Mouse (Mus musculus) kidney, embryonic 14.5 days (tissue): ENCODE results near the gene Lmntd1. TPM values are rescaled to one million over a fixed set of nuclear protein-coding genes. Genes with fewer than 3 reads are reported as not detected.

Experiments used
- ATAC-seq: fragments of 200-750 bp; cut with Nextera tagmentation; 2 replicates; pipeline ENCODE4 v1.8.0; 2017; ENCODE audit warnings: moderate number of reproducible peaks, mild to moderate bottlenecking, moderate TSS enrichment, moderate library complexity; ENCODE audit not compliant: low FRiP score, low TSS enrichment
- H3K27ac ChIP-seq: fragments of 300-500 bp; sonication (generic); 2 replicates; pipeline ENCODE4 v1.5.1; 2014; ENCODE audit warnings: low read depth, mild to moderate bottlenecking, low read length, moderate library complexity, mixed read lengths
- H3K27me3 ChIP-seq: fragments of 300-500 bp; sonication (generic); 2 replicates; pipeline ENCODE4 v1.6.1; 2014; ENCODE audit warnings: mild to moderate bottlenecking, low read length; ENCODE audit not compliant: control insufficient read depth, insufficient read depth
- H3K36me3 ChIP-seq: fragments of 300-500 bp; sonication (generic); 2 replicates; pipeline ENCODE4 v1.6.1; 2014; ENCODE audit warnings: low read length, mixed read lengths; ENCODE audit not compliant: control insufficient read depth, insufficient read depth
- H3K4me1 ChIP-seq: fragments of 300-500 bp; sonication (generic); 2 replicates; pipeline ENCODE4 v1.6.1; 2014; ENCODE audit warnings: low read length, mixed read lengths; ENCODE audit not compliant: control insufficient read depth, insufficient read depth
- H3K4me2 ChIP-seq: fragments of 300-500 bp; sonication (generic); replicated peaks from 2 replicates; pipeline ENCODE4 v1.6.1; 2014; ENCODE audit warnings: low read depth, mild to moderate bottlenecking, low read length
- H3K4me3 ChIP-seq: fragments of 300-500 bp; sonication (generic); 2 replicates; pipeline ENCODE4 v1.5.1; 2014; ENCODE audit warnings: mild to moderate bottlenecking, low read length
- H3K9ac ChIP-seq: fragments of 300-500 bp; sonication (generic); 2 replicates; pipeline ENCODE4 v1.6.1; 2014; ENCODE audit warnings: low read depth, mild to moderate bottlenecking, low read length, moderate library complexity
- H3K9me3 ChIP-seq: fragments of 300-500 bp; sonication (generic); 2 replicates; pipeline ENCODE4 v1.6.1; 2016; ENCODE audit warnings: low read length; ENCODE audit not compliant: control insufficient read depth
- WGBS: fragments of 180-500 bp; shearing (Covaris S2); extraction: QIAGEN DNeasy Blood & Tissue Kit; methylation state at CpG from one replicate; pipeline ENCODE4 v1.1.7; 2014; 5-methylcytosine and 5-hydroxymethylcytosine counted together
- polyA plus RNA-seq: library from polyadenylated mRNA; unstranded; fragments of >200 nt; fragmentation: Nextera tagmentation; extraction: Ambion mirVana; gene quantifications from 2 replicates; pipeline ENCODE4 v1.2.1, GENCODE M21; 2014

Gene Lmntd1
- polyA plus RNA-seq, 1 experiment from 2014 or later = 2.0 TPM

GRCm38 (mm10) chr6:145552817-145553216 lies 61.3 kb downstream of the Lmntd1 start:
- no peaks in the 10 kb centered on the region for H3K36me3 ChIP-seq
- WGBS = 93% methylated on average over 3 of the region's 3 CpGs
- H3K9me3 ChIP-seq = no peaks in the 10 kb centered on the region
- no peaks in the 10 kb centered on the region for H3K4me1 ChIP-seq
- H3K4me3 ChIP-seq = no peak overlapping the region
- H3K27ac ChIP-seq = no peak overlapping the region
- no peak overlapping the region for H3K9ac ChIP-seq
- H3K4me2 ChIP-seq = no peak overlapping the region
- H3K27me3 ChIP-seq = no peaks in the 10 kb centered on the region
- no peak for ATAC-seq

GRCm38 (mm10) chr6:145550993-145551392 lies 63.1 kb downstream of the Lmntd1 start:
- no peaks in the 10 kb centered on the region for H3K9me3 ChIP-seq
- 90% methylated on average over 5 of the region's 5 CpGs for WGBS
- ATAC-seq = no peak

GRCm38 (mm10) chr6:145545927-145546641 lies 68.0 kb downstream of the Lmntd1 start:
- peak; percentile 79 for ATAC-seq
- H3K4me1 ChIP-seq = 0 out of 2 replicates have a peak, but pooled peaks cover 3% of the 10 kb centered on the region
- H3K27ac ChIP-seq = no peak overlapping the region
- H3K36me3 ChIP-seq = no peaks in the 10 kb centered on the region
- no peaks in the 10 kb centered on the region for H3K27me3 ChIP-seq
- no peak overlapping the region for H3K9ac ChIP-seq
- no peak overlapping the region for H3K4me2 ChIP-seq
- 26% methylated on average over 13 of the region's 13 CpGs for WGBS
- no peak overlapping the region for H3K4me3 ChIP-seq
- H3K9me3 ChIP-seq = peaks cover 2% of the 10 kb centered on the region; the same call in 1 of the 2 replicates

More at GRCm38 (mm10) chr6:145550993-145551392, 63.1 kb downstream of the Lmntd1 start:
- no peaks in the 10 kb centered on the region for H3K4me1 ChIP-seq
- H3K4me2 ChIP-seq = no peak overlapping the region
- no peaks in the 10 kb centered on the region for H3K36me3 ChIP-seq
- H3K27me3 ChIP-seq = no peaks in the 10 kb centered on the region
- H3K9ac ChIP-seq = no peak overlapping the region
- no peak overlapping the region for H3K4me3 ChIP-seq
- H3K27ac ChIP-seq = no peak overlapping the region

GRCm38 (mm10) chr6:145544838-145545237 lies 69.3 kb downstream of the Lmntd1 start:
- no peak overlapping the region for H3K4me3 ChIP-seq
- no peaks in the 10 kb centered on the region for H3K27me3 ChIP-seq
- no peak overlapping the region for H3K4me2 ChIP-seq
- H3K36me3 ChIP-seq = no peaks in the 10 kb centered on the region
- H3K9ac ChIP-seq = no peak overlapping the region
- 0 out of 2 replicates have a peak, but pooled peaks cover 5% of the 10 kb centered on the region for H3K4me1 ChIP-seq
- WGBS = 87% methylated on average over 2 of the region's 2 CpGs
- no peak; the same call in 1 of the 2 replicates for ATAC-seq
- no peak overlapping the region for H3K27ac ChIP-seq
- peaks cover 2% of the 10 kb centered on the region; the same call in 1 of the 2 replicates for H3K9me3 ChIP-seq

- ATAC-seq = no peak
- Histone ChIP-seq H3K4me1 (peaks cover 10% of the 10 kb centered on the region), H3K27ac (no peak overlapping the region), H3K9ac (no peak overlapping the region), H3K9me3 (peaks cover 2% of the 10 kb centered on the region; the same call in 1 of the 2 replicates), H3K27me3 (no peaks in the 10 kb centered on the region), H3K4me3 (no peak overlapping the region), H3K4me2 (no peak overlapping the region), H3K36me3 (no peaks in the 10 kb centered on the region)
- WGBS = 66% methylated on average over 12 of the region's 12 CpGs
These were observed 69.8 kb downstream of the Lmntd1 start for GRCm38 (mm10) chr6:145544304-145544703.

GRCm38 (mm10) chr6:145539568-145539859 lies 74.6 kb downstream of the Lmntd1 start:
- H3K36me3 ChIP-seq = no peaks in the 10 kb centered on the region
- H3K4me2 ChIP-seq = no peak overlapping the region
- H3K4me1 ChIP-seq = peaks cover 13% of the 10 kb centered on the region
- H3K27me3 ChIP-seq = no peaks in the 10 kb centered on the region
- peaks cover 2% of the 10 kb centered on the region; the same call in 1 of the 2 replicates for H3K9me3 ChIP-seq
- 21% methylated on average over 6 of the region's 6 CpGs for WGBS
- H3K27ac ChIP-seq = peak overlapping the region; percentile 38; the same call in 1 of the 2 replicates
- no peak overlapping the region for H3K9ac ChIP-seq
- no peak overlapping the region for H3K4me3 ChIP-seq
- peak; percentile 43; the same call in 1 of the 2 replicates for ATAC-seq

- Histone ChIP-seq H3K9me3 (peaks cover 2% of the 10 kb centered on the region; the same call in 1 of the 2 replicates), H3K4me2 (no peak overlapping the region), H3K9ac (no peak overlapping the region; the same call in 1 of the 2 replicates), H3K4me3 (no peak overlapping the region), H3K4me1 (peaks cover 10% of the 10 kb centered on the region), H3K36me3 (no peaks in the 10 kb centered on the region), H3K27ac (peak overlapping the region; percentile 26; the same call in 1 of the 2 replicates), H3K27me3 (no peaks in the 10 kb centered on the region)
- WGBS = 30% methylated on average over 11 of the region's 11 CpGs
- ATAC-seq = peak; percentile 42; the same call in 1 of the 2 replicates
These were observed 75.1 kb downstream of the Lmntd1 start for GRCm38 (mm10) chr6:145538787-145539567.

- Histone ChIP-seq H3K9me3 (no peaks in the 10 kb centered on the region), H3K36me3 (no peaks in the 10 kb centered on the region), H3K4me3 (no peak overlapping the region), H3K9ac (no peak overlapping the region), H3K4me2 (no peak overlapping the region), H3K27ac (no peak overlapping the region), H3K4me1 (no peaks in the 10 kb centered on the region), H3K27me3 (no peaks in the 10 kb centered on the region)
- 70% methylated on average over 3 of the region's 3 CpGs for WGBS
- no peak for ATAC-seq
These were observed 83.7 kb downstream of the Lmntd1 start for GRCm38 (mm10) chr6:145530464-145530863.

- Histone ChIP-seq H3K4me2 (no peak overlapping the region), H3K27ac (no peak overlapping the region), H3K36me3 (no peaks in the 10 kb centered on the region), H3K27me3 (no peaks in the 10 kb centered on the region), H3K9me3 (0 out of 2 replicates have a peak, but pooled peaks cover 3% of the 10 kb centered on the region), H3K9ac (no peak overlapping the region), H3K4me3 (no peak overlapping the region), H3K4me1 (no peaks in the 10 kb centered on the region)
- no peak for ATAC-seq
- 91% methylated on average over 9 of the region's 9 CpGs for WGBS
These were observed 90.8 kb downstream of the Lmntd1 start for GRCm38 (mm10) chr6:145523337-145523736.
